Mouse (Mus musculus) forebrain, embryonic 13.5 days (tissue): Measurements from ENCODE around the gene Stmnd1. TPM values are rescaled to one million over a fixed set of nuclear protein-coding genes. Genes with fewer than 3 reads are reported as not detected.

Experiments used
- ATAC-seq: fragments of 200-750 bp; cut with Nextera tagmentation; 2 replicates; pipeline ENCODE4 v1.8.0; 2017
- H3K27ac ChIP-seq: fragments of 300-500 bp; sonication (generic); 2 replicates; pipeline ENCODE4 v1.5.1; 2015; ENCODE audit warnings: inconsistent platforms, mild to moderate bottlenecking, moderate library complexity
- H3K27me3 ChIP-seq: fragments of 300-500 bp; sonication (generic); 2 replicates; pipeline ENCODE4 v1.6.1; 2015; ENCODE audit warnings: mild to moderate bottlenecking, inconsistent platforms
- H3K36me3 ChIP-seq: fragments of 300-500 bp; sonication (generic); 2 replicates; pipeline ENCODE4 v1.6.1; 2015; ENCODE audit warnings: mild to moderate bottlenecking, inconsistent platforms; ENCODE audit not compliant: poor library complexity, severe bottlenecking
- H3K4me1 ChIP-seq: fragments of 300-500 bp; sonication (generic); 2 replicates; pipeline ENCODE4 v1.6.1; 2015; ENCODE audit warnings: inconsistent platforms
- H3K4me2 ChIP-seq: fragments of 300-500 bp; sonication (generic); 2 replicates; pipeline ENCODE4 v1.6.1; 2015; ENCODE audit warnings: inconsistent platforms, mild to moderate bottlenecking, moderate library complexity
- H3K4me3 ChIP-seq: fragments of 300-500 bp; sonication (generic); 2 replicates; pipeline ENCODE4 v1.5.1; 2015; ENCODE audit warnings: mild to moderate bottlenecking, inconsistent platforms
- H3K9ac ChIP-seq: fragments of 300-500 bp; sonication (generic); 2 replicates; pipeline ENCODE4 v1.6.1; 2015; ENCODE audit warnings: mild to moderate bottlenecking, inconsistent platforms
- H3K9me3 ChIP-seq: fragments of 300-500 bp; sonication (generic); replicated peaks from 2 replicates; pipeline ENCODE4 v1.6.1; 2016; ENCODE audit warnings: inconsistent platforms
- WGBS: fragments of 180-500 bp; shearing (Covaris S2); methylation state at CpG from one replicate; pipeline ENCODE4 v1.1.7; 2015; 5-methylcytosine and 5-hydroxymethylcytosine counted together
- polyA plus RNA-seq: library from polyadenylated mRNA; unstranded; fragments of >200 nt; fragmentation: Nextera tagmentation; extraction: Ambion mirVana; gene quantifications from 2 replicates; pipeline ENCODE4 v1.2.1, GENCODE M21; 2015

Gene Stmnd1
- polyA plus RNA-seq, 1 experiment from 2014 or later: not detected

DNA sequence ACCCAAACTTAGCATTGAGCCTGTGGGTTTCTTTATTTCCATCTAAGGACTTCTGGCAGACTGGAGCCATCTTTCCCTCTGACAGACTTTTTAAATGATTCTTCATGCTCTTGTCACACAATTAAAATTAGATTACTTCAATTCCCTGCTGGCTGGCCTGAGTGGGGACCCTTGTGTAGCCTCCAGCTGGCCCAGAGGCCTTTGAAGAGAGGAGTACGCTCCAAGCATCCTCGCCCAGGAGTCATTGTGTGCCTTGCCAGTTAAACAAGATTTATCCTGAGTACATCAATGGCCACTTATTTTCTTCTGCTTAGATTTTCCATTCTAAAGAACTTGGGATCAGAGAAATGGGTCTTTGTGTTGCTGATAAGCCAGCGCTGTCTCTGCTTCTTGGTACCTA is 76.1 kb downstream of the Stmnd1 start:
- no peaks in the 10 kb centered on the region for H3K36me3 ChIP-seq
- H3K27ac ChIP-seq: peak overlapping the region; percentile 36
- no peaks in the 10 kb centered on the region for H3K27me3 ChIP-seq
- H3K9me3 ChIP-seq: no peaks in the 10 kb centered on the region
- no peak overlapping the region for H3K9ac ChIP-seq
- no peak overlapping the region for H3K4me2 ChIP-seq
- H3K4me1 ChIP-seq: peaks cover 16% of the 10 kb centered on the region
- ATAC-seq: peak; percentile 59; the same call in 1 of the 2 replicates
- WGBS: 48% methylated on average over 3 of the region's 3 CpGs
- no peak overlapping the region for H3K4me3 ChIP-seq

Other genes starting within 250 kb of the Stmnd1 start
- gene Rbm24, start 144.7 kb downstream of the Stmnd1 start, polyA plus RNA-seq: 4.4 and 5.6 TPM in 2 replicates
- gene Cap2, start 228.1 kb downstream of the Stmnd1 start, polyA plus RNA-seq: 10.8 and 11.8 TPM in 2 replicates